Mouse (Mus musculus) MEL (cell line): ENCODE measurements around the gene Tmem104. TPM values are rescaled to one million over a fixed set of nuclear protein-coding genes. Genes with fewer than 3 reads are reported as not detected.

Experiments used
- DNase-seq: peaks from one replicate; pipeline ENCODE4 v3.0.0; 2011; ENCODE audit warnings: low read depth, low spot score
- H3K27ac ChIP-seq: 2 replicates; pipeline ENCODE4 v1.5.1; 2012; ENCODE audit warnings: low read depth, mild to moderate bottlenecking, control low read depth, low read length, moderate library complexity; ENCODE audit not compliant: control insufficient read depth
- H3K27me3 ChIP-seq, 2 experiments: fragments of 150-350 bp in 1 of 2; sonication (generic) in 1 of 2; 2 replicates each; pipeline ENCODE4 v1.6.1; 2012; ENCODE audit warnings: low read length in 2 of 2, mild to moderate bottlenecking in 2 of 2, improper control_type of control experiment in 1 of 2, moderate library complexity in 1 of 2; ENCODE audit not compliant: insufficient read depth in 2 of 2, control insufficient read depth in 1 of 2
- H3K36me3 ChIP-seq, 2 experiments: 2 replicates each; pipeline ENCODE4 v1.6.1; 2012 to 2014; ENCODE audit warnings: low read length in 2 of 2, improper control_type of control experiment in 1 of 2, inconsistent platforms in 1 of 2, mild to moderate bottlenecking in 1 of 2; ENCODE audit not compliant: insufficient read depth in 2 of 2, control insufficient read depth in 1 of 2
- H3K4me1 ChIP-seq, 2 experiments: fragments of 150-350 bp in 1 of 2; sonication (generic) in 1 of 2; 2 replicates each; pipeline ENCODE4 v1.6.1; 2012; ENCODE audit warnings: low read length in 2 of 2, improper control_type of control experiment in 1 of 2, mild to moderate bottlenecking in 1 of 2; ENCODE audit not compliant: insufficient read depth in 2 of 2, control insufficient read depth in 1 of 2
- H3K4me3 ChIP-seq, 2 experiments: fragments of 150-350 bp in 1 of 2; sonication (generic) in 1 of 2; 2 replicates each; pipeline ENCODE4 v1.5.1; 2012; ENCODE audit warnings: low read depth in 2 of 2, low read length in 2 of 2, mild to moderate bottlenecking in 2 of 2, moderate library complexity in 2 of 2, control low read depth in 1 of 2, improper control_type of control experiment in 1 of 2; ENCODE audit not compliant: control insufficient read depth in 1 of 2, insufficient read depth in 1 of 2
- H3K79me2 ChIP-seq: 2 replicates; pipeline ENCODE4 v1.6.1; 2012; ENCODE audit warnings: mild to moderate bottlenecking, low read length, moderate library complexity; ENCODE audit not compliant: control insufficient read depth, poor library complexity, insufficient read depth
- H3K9ac ChIP-seq: 2 replicates; pipeline ENCODE4 v1.6.1; 2012; ENCODE audit warnings: low read depth, mild to moderate bottlenecking, control low read depth, low read length, moderate library complexity; ENCODE audit not compliant: control insufficient read depth, poor library complexity, severe bottlenecking
- H3K9me3 ChIP-seq: fragments of 150-350 bp; sonication (generic); replicated peaks from 2 replicates; pipeline ENCODE4 v1.6.1; 2012; ENCODE audit warnings: mild to moderate bottlenecking, low read length, improper control_type of control experiment, moderate library complexity; ENCODE audit not compliant: insufficient read depth
- CHD1 ChIP-seq: IDR thresholded peaks from 2 replicates; pipeline ENCODE4 v1.6.1; 2012; ENCODE audit warnings: low read depth, mild to moderate bottlenecking, inconsistent platforms, low read length, improper control_type of control experiment
- CHD2 ChIP-seq: IDR thresholded peaks from 2 replicates; pipeline ENCODE4 v1.6.1; 2011; ENCODE audit warnings: low read length, improper control_type of control experiment
- ETS1 ChIP-seq: IDR thresholded peaks from 2 replicates; pipeline ENCODE4 v1.6.1; 2012; ENCODE audit warnings: low read depth, mild to moderate bottlenecking, inconsistent platforms, low read length, improper control_type of control experiment, moderate library complexity
- GABPA ChIP-seq: IDR thresholded peaks from 2 replicates; pipeline ENCODE4 v1.6.1; 2012; ENCODE audit warnings: low read depth, mild to moderate bottlenecking, inconsistent platforms, low read length, improper control_type of control experiment, moderate library complexity
- HCFC1 ChIP-seq: IDR thresholded peaks from 2 replicates; pipeline ENCODE4 v1.6.1; 2012; ENCODE audit warnings: low read depth, mild to moderate bottlenecking, inconsistent platforms, low read length, improper control_type of control experiment, moderate library complexity
- MAFK ChIP-seq: IDR thresholded peaks from 2 replicates; pipeline ENCODE4 v1.6.1; 2011; ENCODE audit warnings: low read depth, mild to moderate bottlenecking, low read length, improper control_type of control experiment, borderline replicate concordance
- MAZ ChIP-seq: IDR thresholded peaks from 2 replicates; pipeline ENCODE4 v1.6.1; 2012; ENCODE audit warnings: low read depth, mild to moderate bottlenecking, inconsistent platforms, low read length, improper control_type of control experiment
- MEF2A ChIP-seq: IDR thresholded peaks from 2 replicates; pipeline ENCODE4 v1.6.1; 2014; ENCODE audit warnings: low read depth, mild to moderate bottlenecking, inconsistent platforms, low read length, improper control_type of control experiment; ENCODE audit not compliant: poor library complexity, insufficient replicate concordance, severe bottlenecking; ENCODE audit errors: extremely low read depth
- MYB ChIP-seq: IDR thresholded peaks from 2 replicates; pipeline ENCODE4 v1.6.1; 2011; ENCODE audit warnings: mild to moderate bottlenecking, low read depth, low read length, improper control_type of control experiment
- NELFE ChIP-seq: IDR thresholded peaks from 2 replicates; pipeline ENCODE4 v1.6.1; 2011; ENCODE audit warnings: low read depth, low read length, improper control_type of control experiment
- POLR2A ChIP-seq, 2 experiments: IDR thresholded peaks; 2 replicates each; pipeline ENCODE4 v1.6.1; 2011 to 2012; ENCODE audit warnings: low read length in 2 of 2, mild to moderate bottlenecking in 2 of 2, control low read depth in 1 of 2, improper control_type of control experiment in 1 of 2, low read depth in 1 of 2, moderate library complexity in 1 of 2; ENCODE audit not compliant: control insufficient read depth in 1 of 2, insufficient read depth in 1 of 2, poor library complexity in 1 of 2
- RAD21 ChIP-seq: IDR thresholded peaks from 2 replicates; pipeline ENCODE4 v1.6.1; 2011; ENCODE audit warnings: mild to moderate bottlenecking, low read depth, low read length, improper control_type of control experiment
- SIN3A ChIP-seq: IDR thresholded peaks from 2 replicates; pipeline ENCODE4 v1.6.1; 2012; ENCODE audit warnings: low read length, improper control_type of control experiment, inconsistent platforms
- SMC3 ChIP-seq: IDR thresholded peaks from 2 replicates; pipeline ENCODE4 v1.6.1; 2011; ENCODE audit warnings: low read depth, low read length, improper control_type of control experiment
- TAL1 ChIP-seq: IDR thresholded peaks from 2 replicates; pipeline ENCODE4 v1.6.1; 2012; ENCODE audit warnings: mild to moderate bottlenecking, inconsistent platforms, low read length, moderate library complexity, mixed read lengths
- TBP ChIP-seq: IDR thresholded peaks from 2 replicates; pipeline ENCODE4 v1.8.0; 2011; ENCODE audit warnings: low read depth, low read length, improper control_type of control experiment
- ZMIZ1 ChIP-seq: IDR thresholded peaks from 2 replicates; pipeline ENCODE4 v1.6.1; 2012; ENCODE audit warnings: low read depth, mild to moderate bottlenecking, inconsistent platforms, low read length, improper control_type of control experiment, moderate library complexity
- ZNF384 ChIP-seq: IDR thresholded peaks from 2 replicates; pipeline ENCODE4 v1.6.1; 2012; ENCODE audit warnings: low read depth, mild to moderate bottlenecking, inconsistent platforms, low read length, improper control_type of control experiment
- polyA plus RNA-seq, 2 experiments: library from polyadenylated mRNA; stranded (reverse) in 1 of 2; unstranded in 1 of 2; fragments of >175 nt in 1 of 2; fragments of >200 nt in 1 of 2; gene quantifications; 2 replicates each; pipeline versions ENCODE4 v1.2.1 to v1.2.4; 2012; ENCODE audit warnings: low replicate concordance in 2 of 2, low read depth in 1 of 2; ENCODE audit not compliant: insufficient read length in 2 of 2, insufficient read depth in 1 of 2, missing spikeins in 1 of 2
- total RNA-seq: library from RNA; depleted of rRNA; stranded (reverse); fragments of 300-350 nt; gene quantifications from 2 replicates; pipeline ENCODE4 v1.2.3, GENCODE M21; 2012

Tmem104 gene
- total and polyA plus RNA-seq, 3 experiments: 21.9 to 24.8 TPM; not detected in 1

DNA sequence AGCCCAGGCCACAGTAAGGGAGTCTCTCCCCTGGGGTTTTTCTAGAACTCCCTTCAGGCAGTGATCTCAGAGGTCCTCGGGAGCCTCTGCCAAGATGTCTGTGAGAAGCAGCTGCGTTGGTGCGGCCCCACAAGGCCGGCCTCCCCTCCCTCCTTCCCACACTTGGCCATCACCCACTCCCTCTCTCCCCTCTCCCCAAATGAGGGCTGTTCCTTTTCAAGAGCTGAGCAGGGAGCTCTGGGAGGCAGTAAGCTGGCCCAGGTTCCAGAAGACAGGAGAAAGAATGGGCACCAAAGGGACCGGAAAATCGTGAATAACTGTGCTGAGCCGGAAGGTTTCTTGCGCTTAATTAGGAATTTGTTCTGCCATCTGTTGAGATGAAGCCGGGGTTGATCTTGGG is 44.6 kb downstream of the Tmem104 start:
- Histone ChIP-seq H3K79me2 (no peaks in the 10 kb centered on the region), H3K9ac (no peak overlapping the region), H3K36me3 (no peaks in the 10 kb centered on the region; a peak in 1 of 4 replicates), H3K4me1 (no peaks in the 10 kb centered on the region), H3K9me3 (no peaks in the 10 kb centered on the region), H3K4me3 (no peak overlapping the region), H3K27me3 (no peaks in the 10 kb centered on the region), H3K27ac (no peak overlapping the region)
- DNase-seq: no peak
- TF ChIP-seq MAZ: no peak
- no peak for TF ChIP-seq ZMIZ1
- TF ChIP-seq NELFE: no peak
- TF ChIP-seq MAFK: no peak
- no peak for TF ChIP-seq MEF2A
- TF ChIP-seq SMC3: no peak
- no peak for TF ChIP-seq POLR2A (IDR thresholded peaks at IDR 0.05; ENCODE audit: control insufficient read depth in 1 of 2, insufficient read depth in 1 of 2, low read depth in 1 of 2, low read length in 2 of 2, poor library complexity in 1 of 2)
- TF ChIP-seq CHD2: no peak
- no peak for TF ChIP-seq RAD21
- TF ChIP-seq TBP: no peak
- TF ChIP-seq HCFC1: no peak
- TF ChIP-seq TAL1: no peak
- no peak for TF ChIP-seq GABPA

DNA sequence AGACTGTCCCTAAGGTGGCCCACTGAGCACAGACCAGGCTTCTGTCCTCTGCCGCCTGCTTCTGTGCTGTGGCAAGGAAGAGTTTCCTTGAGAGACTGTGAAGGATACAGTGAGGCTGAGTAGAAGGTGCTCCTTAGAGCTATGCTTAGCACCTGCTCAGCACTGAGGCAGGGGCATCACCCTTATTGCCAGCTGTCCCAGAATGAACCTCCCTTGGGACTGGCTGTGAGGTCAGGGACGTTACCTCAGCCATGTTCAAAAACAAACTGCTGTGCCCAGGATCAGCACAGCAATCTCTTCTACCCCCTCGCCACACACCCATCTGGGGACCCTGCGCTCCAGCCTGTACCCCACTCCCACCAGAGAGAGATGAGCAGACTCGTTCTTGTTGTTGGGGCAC is 45.6 kb downstream of the Tmem104 start:
- H3K4me1 ChIP-seq: no peaks in the 10 kb centered on the region

More for the DNA sequence above, 45.6 kb downstream of the Tmem104 start:
- no peaks in the 10 kb centered on the region for H3K79me2 ChIP-seq
- no peaks in the 10 kb centered on the region for H3K27me3 ChIP-seq
- no peak overlapping the region for H3K9ac ChIP-seq
- no peaks in the 10 kb centered on the region for H3K9me3 ChIP-seq
- no peak overlapping the region for H3K4me3 ChIP-seq
- no peaks in the 10 kb centered on the region; a peak in 1 of 4 replicates for H3K36me3 ChIP-seq
- no peak for TF ChIP-seq CHD1
- TF ChIP-seq MYB: no peak
- no peak for TF ChIP-seq ETS1
- no peak for TF ChIP-seq ZNF384
- TF ChIP-seq TBP: no peak
- TF ChIP-seq SIN3A: no peak
- no peak for DNase-seq
- no peak overlapping the region for H3K27ac ChIP-seq
